Mouse (Mus musculus) gastrocnemius, postnatal 25 days (tissue): Measurements from ENCODE around the gene Trim75. TPM values are rescaled to one million over a fixed set of nuclear protein-coding genes. Genes with fewer than 3 reads are reported as not detected.
"Not testable (repeated sequence)": the region's sequence is repeated elsewhere in the genome, so short reads cannot be mapped to it uniquely, and the experiment has no call there.

Experiments
- DNase-seq: peaks from one replicate; pipeline ENCODE4 v3.0.0; 2022
- long read RNA-seq, 2 experiments: library from polyadenylated mRNA; stranded (forward); transcript quantifications; one replicate each; pipeline ENCODE4 v2.0.0; 2021
- total RNA-seq, 2 experiments: library from RNA; stranded (reverse); gene quantifications; 1 replicate in 1 of 2; 2 replicates in 1 of 2; pipeline ENCODE4 v1.2.3; 2021

Trim75 gene
- not detected for total RNA-seq
- long read RNA-seq, experiment 1 = 0 reads
- long read RNA-seq, experiment 2 = 0 reads

- no peak for DNase-seq
Measured at GRCm38 (mm10) chr8:64987731-64988130, at the start of gene Trim75. Gene Trim75 (minus strand): TSS chr8:64987831.

GRCm38 (mm10) chr8:65037117-65037533 lies 49.5 kb upstream of the Trim75 start, which contains the start of gene Apela:
Gene Apela (minus strand): TSS chr8:65037336.
- DNase-seq = no peak

- DNase-seq = no peak
Measured at GRCm38 (mm10) chr8:65034136-65034535, 46.5 kb upstream of the Trim75 start.

- DNase-seq = no peak
Measured at GRCm38 (mm10) chr8:65033056-65033455, 45.4 kb upstream of the Trim75 start.

GRCm38 (mm10) chr8:65032107-65032506 lies 44.5 kb upstream of the Trim75 start:
- no peak for DNase-seq

- DNase-seq = no peak
Measured at GRCm38 (mm10) chr8:65030735-65031485, 43.3 kb upstream of the Trim75 start.

- DNase-seq = no peak
Measured at GRCm38 (mm10) chr8:65029776-65030175, 42.1 kb upstream of the Trim75 start.

GRCm38 (mm10) chr8:65028959-65029686 lies 41.5 kb upstream of the Trim75 start:
- no peak for DNase-seq

GRCm38 (mm10) chr8:65022485-65022884 lies 34.9 kb upstream of the Trim75 start:
- no peak for DNase-seq

GRCm38 (mm10) chr8:65018423-65018822 lies 30.8 kb upstream of the Trim75 start, which contains the start of the genes Trim61 and Trim60:
Gene Trim61 (minus strand): TSS chr8:65018523.
Gene Trim60 (minus strand): TSS chr8:65018584.
- DNase-seq = no peak

- DNase-seq = not testable (repeated sequence)
Measured at GRCm38 (mm10) chr8:65007616-65008015, 20.0 kb upstream of the Trim75 start.

- no peak for DNase-seq
Measured at GRCm38 (mm10) chr8:64998806-64999365, 11.3 kb upstream of the Trim75 start.

GRCm38 (mm10) chr8:64983150-64983897 lies 4.3 kb downstream of the Trim75 start:
- no peak for DNase-seq

- DNase-seq = no peak
Measured at GRCm38 (mm10) chr8:64962836-64963235, 24.8 kb downstream of the Trim75 start.

GRCm38 (mm10) chr8:64959025-64959424 lies 28.6 kb downstream of the Trim75 start:
- no peak for DNase-seq

- no peak for DNase-seq
Measured at GRCm38 (mm10) chr8:64952101-64952500, 35.5 kb downstream of the Trim75 start.

GRCm38 (mm10) chr8:64948371-64948770 lies 39.3 kb downstream of the Trim75 start:
- no peak for DNase-seq

- DNase-seq = no peak
Measured at GRCm38 (mm10) chr8:64947698-64948034, 40.0 kb downstream of the Trim75 start.

GRCm38 (mm10) chr8:64946820-64947697 lies 40.6 kb downstream of the Trim75 start, which contains the start of gene Tmem192:
Gene Tmem192 (plus strand): TSS chr8:64947185.
- peak; percentile 94 for DNase-seq

- no peak for DNase-seq
Measured at GRCm38 (mm10) chr8:64946441-64946819, 41.2 kb downstream of the Trim75 start.

- no peak for DNase-seq
Measured at GRCm38 (mm10) chr8:64945606-64946005, 42.0 kb downstream of the Trim75 start.
